Mouse (Mus musculus) olfactory bulb, adult 2 months (tissue): ENCODE data around the gene Grcc10. TPM values are rescaled to one million over a fixed set of nuclear protein-coding genes. Genes with fewer than 3 reads are reported as not detected.

Experiments
- H3K27ac ChIP-seq: fragments of 200-500 bp; 2 replicates; pipeline ENCODE4 v1.5.1; 2012; ENCODE audit warnings: low read depth, low read length; ENCODE audit not compliant: insufficient read depth
- H3K4me1 ChIP-seq: fragments of 200-500 bp; 2 replicates; pipeline ENCODE4 v1.6.1; 2012; ENCODE audit warnings: low read length; ENCODE audit not compliant: control insufficient read depth, insufficient read depth
- H3K4me3 ChIP-seq: fragments of 200-500 bp; 2 replicates; pipeline ENCODE4 v1.5.1; 2012; ENCODE audit warnings: mild to moderate bottlenecking, low read depth, low read length, moderate library complexity; ENCODE audit not compliant: insufficient read depth
- CTCF ChIP-seq: fragments of 200-500 bp; IDR thresholded peaks from 2 replicates; pipeline ENCODE4 v1.5.1; 2012; ENCODE audit warnings: low read depth, mild to moderate bottlenecking, low read length, moderate library complexity; ENCODE audit not compliant: insufficient read depth
- POLR2A ChIP-seq: fragments of 200-500 bp; IDR thresholded peaks from 2 replicates; pipeline ENCODE4 v1.6.1; 2012; ENCODE audit warnings: mild to moderate bottlenecking, low read depth, low read length, moderate library complexity; ENCODE audit not compliant: insufficient read depth
- WGBS: fragments of 180-500 bp; shearing (Covaris S2); methylation state at CpG from one replicate; pipeline ENCODE4 v1.1.7; 2018; 5-methylcytosine and 5-hydroxymethylcytosine counted together
- polyA plus RNA-seq: library from polyadenylated mRNA; stranded (reverse); fragments of >200 nt; gene quantifications from 2 replicates; pipeline ENCODE4 v1.2.4, GENCODE M21; 2012; ENCODE audit warnings: low replicate concordance; ENCODE audit not compliant: missing spikeins, insufficient read depth, insufficient read length

Grcc10 gene
- polyA plus RNA-seq, 1 experiment: 1,072 TPM

DNA sequence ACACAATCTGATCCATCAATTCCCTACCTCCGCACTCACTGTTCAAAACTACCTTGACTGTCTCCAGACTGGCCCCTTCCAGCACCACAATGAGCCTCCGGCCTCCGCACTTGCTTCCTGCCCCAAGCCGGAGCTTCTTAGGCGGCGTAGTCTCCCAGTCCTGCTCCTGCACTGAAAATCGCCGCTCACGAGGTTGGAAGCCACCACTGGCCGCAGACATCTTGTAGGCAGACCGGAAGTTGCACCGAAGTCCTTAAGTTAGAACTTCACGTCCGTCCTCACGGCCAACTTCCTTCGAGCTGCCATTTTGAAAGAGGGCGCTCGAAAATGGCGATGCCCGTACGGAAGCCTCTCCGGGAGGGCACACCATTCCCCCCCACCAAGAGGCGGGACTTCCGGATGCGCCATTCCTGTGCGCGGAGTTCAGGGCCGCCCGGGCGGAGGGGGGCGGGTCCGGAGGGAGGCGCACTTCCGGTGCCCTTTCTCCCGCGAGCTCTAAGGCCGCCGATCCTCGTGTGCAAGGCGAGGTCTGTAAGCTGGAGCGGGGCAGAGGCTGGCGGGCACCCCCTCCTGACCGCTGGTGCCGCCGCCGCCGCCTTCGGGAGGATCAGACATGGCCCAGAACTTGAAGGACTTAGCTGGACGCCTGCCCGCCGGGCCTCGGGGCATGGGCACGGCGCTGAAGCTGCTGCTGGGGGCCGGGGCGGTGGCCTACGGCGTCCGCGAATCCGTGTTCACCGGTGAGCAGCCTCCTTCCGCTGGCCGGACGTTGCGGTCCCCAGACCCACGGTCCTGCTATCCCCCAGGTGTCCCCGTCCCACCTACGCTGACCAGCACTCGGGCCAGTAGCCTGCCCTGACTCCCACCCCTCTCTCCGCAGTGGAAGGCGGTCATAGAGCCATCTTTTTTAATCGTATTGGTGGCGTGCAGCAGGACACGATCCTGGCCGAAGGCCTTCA lies 29.1 kb downstream of the Grcc10 start, which contains the start of the genes Emg1 and Phb2:
Gene Emg1 (minus strand): TSS at position 355 of the 959 bp plus-strand sequence.
Gene Phb2 (plus strand): TSS at position 513 of the 959 bp plus-strand sequence.
- Histone ChIP-seq H3K27ac (no peak within 1 kb of the TSS), H3K4me3 (peak within 1 kb of the TSS; percentile 91), H3K4me1 (peaks cover 14% of the 10 kb centered on the region)
- WGBS: under 1% methylated on average over 76 of the region's 76 CpGs
- TF ChIP-seq CTCF (no peak), POLR2A (peak; percentile 18; the same call in 1 of the 2 replicates)

GRCm38 (mm10) chr6:124708289-124708889 lies 32.8 kb downstream of the Grcc10 start:
- no peak overlapping the region for H3K4me3 ChIP-seq
- WGBS: 91% methylated on average over 10 of the region's 10 CpGs
- peaks cover 9% of the 10 kb centered on the region for H3K4me1 ChIP-seq
- H3K27ac ChIP-seq: no peak overlapping the region
- no peak for TF ChIP-seq CTCF
- no peak for TF ChIP-seq POLR2A

- no peak for TF ChIP-seq CTCF
- TF ChIP-seq POLR2A: no peak
- no peak overlapping the region for H3K27ac ChIP-seq
- 68% methylated on average over 5 of the region's 5 CpGs for WGBS
Measured at GRCm38 (mm10) chr6:124706061-124706627, 35.0 kb downstream of the Grcc10 start.

GRCm38 (mm10) chr6:124704417-124704816 lies 36.8 kb downstream of the Grcc10 start:
- WGBS: 87% methylated on average over 2 of the region's 2 CpGs
- no peak overlapping the region for H3K27ac ChIP-seq
- H3K4me3 ChIP-seq: no peak overlapping the region
- no peaks in the 10 kb centered on the region; the same call in 1 of the 2 replicates for H3K4me1 ChIP-seq
- TF ChIP-seq CTCF (no peak), POLR2A (no peak)

More at GRCm38 (mm10) chr6:124706061-124706627, 35.0 kb downstream of the Grcc10 start:
- no peak overlapping the region for H3K4me3 ChIP-seq
- peaks cover 3% of the 10 kb centered on the region for H3K4me1 ChIP-seq

- H3K4me3 ChIP-seq: no peak overlapping the region
- H3K4me1 ChIP-seq: no peaks in the 10 kb centered on the region; the same call in 1 of the 2 replicates
- no peak for TF ChIP-seq POLR2A
- no peak for TF ChIP-seq CTCF
- H3K27ac ChIP-seq: no peak overlapping the region
- 66% methylated on average over 7 of the region's 7 CpGs for WGBS
Measured at GRCm38 (mm10) chr6:124703789-124704188, 37.4 kb downstream of the Grcc10 start.

GRCm38 (mm10) chr6:124702784-124703103 lies 38.4 kb downstream of the Grcc10 start:
- Histone ChIP-seq H3K27ac (no peak overlapping the region), H3K4me1 (no peaks in the 10 kb centered on the region; the same call in 1 of the 2 replicates), H3K4me3 (no peak overlapping the region)
- TF ChIP-seq CTCF: peak; percentile 28; the same call in 1 of the 2 replicates
- no peak for TF ChIP-seq POLR2A
- WGBS: 53% methylated on average over 3 of the region's 3 CpGs

- no peak for TF ChIP-seq POLR2A
- TF ChIP-seq CTCF: no peak
- H3K27ac ChIP-seq: no peak overlapping the region
- 88% methylated on average over 17 of the region's 17 CpGs for WGBS
- H3K4me3 ChIP-seq: no peak overlapping the region
- H3K4me1 ChIP-seq: no peaks in the 10 kb centered on the region; the same call in 1 of the 2 replicates
Measured at GRCm38 (mm10) chr6:124702102-124702783, 38.9 kb downstream of the Grcc10 start.

GRCm38 (mm10) chr6:124701338-124701737 lies 39.8 kb downstream of the Grcc10 start:
- TF ChIP-seq CTCF (no peak), POLR2A (no peak)
- no peak overlapping the region for H3K27ac ChIP-seq
- no peaks in the 10 kb centered on the region; the same call in 1 of the 2 replicates for H3K4me1 ChIP-seq
- 78% methylated on average over 8 of the region's 8 CpGs for WGBS
- H3K4me3 ChIP-seq: no peak overlapping the region
